Mouse (Mus musculus) thymus, adult 2 months (tissue): Measurements from ENCODE around the gene Sptbn1.

ENCODE experiments used
- CTCF ChIP-seq: fragments of 200-500 bp; IDR thresholded peaks from 2 replicates; pipeline ENCODE4 v1.5.1; 2012; ENCODE audit warnings: mild to moderate bottlenecking, control low read depth, low read length, moderate library complexity, borderline replicate concordance; ENCODE audit not compliant: control insufficient read depth, poor library complexity, insufficient read depth; ENCODE audit errors: extremely low read depth
- POLR2A ChIP-seq: fragments of 200-500 bp; IDR thresholded peaks from 2 replicates; pipeline ENCODE4 v1.6.1; 2012; ENCODE audit warnings: mild to moderate bottlenecking, low read length, control low read depth, moderate library complexity; ENCODE audit not compliant: control insufficient read depth, poor library complexity, insufficient read depth; ENCODE audit errors: extremely low read depth

GRCm38 (mm10) chr11:30154980-30155379, 113.0 kb downstream of the Sptbn1 start:
- no peak for TF ChIP-seq POLR2A
- no peak for TF ChIP-seq CTCF
